Mouse (Mus musculus): ENCODE results near the gene Wdr31. TPM values are rescaled to one million over a fixed set of nuclear protein-coding genes. Genes with fewer than 3 reads are reported as not detected.

Gene Wdr31
- total RNA-seq, 2 experiments from 2014 or later: 7.6 TPM

DNA sequence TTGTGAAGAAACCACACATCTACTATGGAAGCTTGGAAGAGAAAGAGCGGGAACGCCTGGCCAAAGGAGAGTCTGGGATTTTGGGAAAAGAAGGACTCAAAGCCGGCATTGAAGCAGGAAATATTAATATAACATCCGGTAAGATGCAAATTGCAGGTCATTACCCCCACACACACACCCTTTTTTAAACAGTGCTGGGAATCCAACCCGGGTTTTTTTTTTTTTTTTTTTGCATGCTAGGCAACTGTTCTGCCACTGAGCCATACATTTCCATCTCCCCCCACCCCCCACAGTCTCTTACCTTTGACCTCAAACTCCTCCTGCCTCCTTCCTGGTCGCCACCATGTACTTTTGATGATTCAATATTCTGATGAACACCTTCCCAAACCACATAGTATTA lies 61.1 kb downstream of the Wdr31 start:
- no peak for DNase-seq (ENCODE audit: low spot score in 2 of 2)
- intact Hi-C loops (cut with DNase I): loop anchor here (2.0 to 5.0 kb wide), 2 partner anchors 49 to 108 kb away; partner anchors contain the start of genes Alad, Fkbp15 and Slc31a1

GRCm38 (mm10) chr4:62408601-62409282 lies 62.0 kb downstream of the Wdr31 start, which contains the start of the genes Cdc26 and Prpf4:
TSS of gene Cdc26 (minus strand) at chr4:62408642.
TSS of gene Prpf4 (plus strand) at chr4:62408797.
- peak; percentile 98 to 100 for DNase-seq (ENCODE audit: low spot score in 2 of 2)
- intact Hi-C loops (cut with DNase I): loop anchor here (2.0 to 5.0 kb wide), 2 partner anchors 48 to 109 kb away; partner anchors contain the start of genes Alad, Fkbp15 and Slc31a1

DNA sequence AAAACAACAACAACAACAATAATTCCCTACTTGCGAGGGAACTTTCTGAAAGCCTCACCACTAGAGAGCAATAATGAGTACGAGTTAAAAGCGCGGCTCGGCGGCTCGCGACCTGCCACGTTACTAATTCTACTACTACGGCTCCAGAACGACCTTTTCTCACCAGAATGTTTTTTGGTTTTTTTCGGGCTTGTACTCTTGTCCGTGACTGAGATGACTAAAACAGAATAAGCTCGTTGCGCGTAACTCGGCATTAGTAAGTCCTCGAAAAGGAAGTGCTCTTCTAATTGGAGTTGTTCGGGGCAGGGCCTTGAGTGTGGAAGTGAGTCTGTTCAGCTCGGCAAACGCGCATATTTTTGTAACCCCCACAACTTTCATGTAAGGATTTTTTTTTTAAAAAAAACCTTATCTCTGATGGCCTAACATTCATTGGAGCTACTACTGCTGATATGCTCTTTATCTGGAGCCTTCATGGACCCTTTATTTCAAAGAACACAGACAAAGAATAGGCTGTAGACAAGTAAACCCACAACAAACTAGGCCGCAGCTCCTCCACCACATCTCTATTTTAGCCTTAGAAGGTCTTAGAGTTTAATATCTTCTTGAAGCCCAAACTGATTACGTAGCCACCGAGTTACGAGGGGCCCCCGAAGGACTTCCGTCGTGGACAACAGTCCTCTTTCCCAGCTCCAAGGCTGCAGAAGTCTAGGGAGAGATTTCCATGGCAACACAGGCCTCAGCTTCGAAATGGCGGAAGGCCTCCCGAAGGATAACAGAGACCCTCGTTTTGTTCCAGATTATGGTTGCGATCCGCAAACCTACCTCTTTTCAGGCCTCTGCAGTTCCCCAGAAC lies 62.7 kb downstream of the Wdr31 start:
- intact Hi-C loops (cut with DNase I): loop anchor here (2.0 to 5.0 kb wide), 2 partner anchors 47 to 109 kb away; partner anchors contain the start of genes Alad, Fkbp15 and Slc31a1
- peak; percentile 72 to 73 for DNase-seq (ENCODE audit: low spot score in 2 of 2)

GRCm38 (mm10) chr4:62406133-62406532 lies 64.6 kb downstream of the Wdr31 start:
- intact Hi-C loops (cut with DNase I): loop anchor here (5.0 kb wide), 1 partner anchor 111 kb away; the partner anchor contains the start of gene Alad
- no peak for DNase-seq (ENCODE audit: low spot score in 2 of 2)

GRCm38 (mm10) chr4:62398956-62399355 lies 71.7 kb downstream of the Wdr31 start:
- intact Hi-C loops (cut with DNase I): no loop called here
- peak in 1 of 2 experiments; percentile 63 for DNase-seq (ENCODE audit: low spot score in 2 of 2)

Other genes with a start within 250 kb of the Wdr31 start
- gene Zfp37, start 239.8 kb downstream of the Wdr31 start, total RNA-seq (2021): 10 to 100 TPM; 20.2 to 20.5 TPM
- gene Slc31a2, start 208.3 kb downstream of the Wdr31 start, total RNA-seq (2021): 1 to 10 TPM; 7.6 to 8.2 TPM
- 10 to 100 TPM; 33.1 to 35.9 TPM for gene Fkbp15, start 110.3 kb downstream of the Wdr31 start, total RNA-seq (2021)
- 10 to 100 TPM; 17.7 to 19.2 TPM for gene Slc31a1, start 110.2 kb downstream of the Wdr31 start, total RNA-seq (2021)
- gene Cdc26, start 62.3 kb downstream of the Wdr31 start, total RNA-seq (2021): 10 to 100 TPM; 43.8 to 45.0 TPM
- gene Prpf4, start 62.1 kb downstream of the Wdr31 start, total RNA-seq (2021): 10 to 100 TPM; 11.2 to 12.5 TPM
- not detected for gene Rnf183, start 35.6 kb downstream of the Wdr31 start, total RNA-seq (2021)
- gene Bspry, start 9.2 kb upstream of the Wdr31 start, total RNA-seq (2021): under 1 TPM; 0.34 to 0.53 TPM
- gene Hdhd3, start 32.6 kb upstream of the Wdr31 start, total RNA-seq (2021): 10 to 100 TPM in 1 of 2 experiments, 1 to 10 TPM in 1; 7.5 to 10.9 TPM
- gene Alad, start 49.0 kb upstream of the Wdr31 start, total RNA-seq (2021): 10 to 100 TPM; 25.4 to 30.8 TPM
- gene Pole3, start 54.2 kb upstream of the Wdr31 start, total RNA-seq (2021): 10 to 100 TPM; 19.9 to 20.2 TPM
- gene 4933430I17Rik, start 54.5 kb upstream of the Wdr31 start, total RNA-seq (2021): under 1 TPM; 0.37 to 0.53 TPM
- gene Rgs3, start 89.0 kb upstream of the Wdr31 start, total RNA-seq (2021): 10 to 100 TPM; 24.1 to 27.4 TPM

Measured in left cerebral cortex, postnatal 25 days (tissue).